Mouse (Mus musculus) kidney, postnatal 14 days (tissue): ENCODE measurements at regions not wholly inside any gene's neighbourhood (a gene's known extent, or its start where the extent isn't known, plus 50 kb on each side); places are given as distances from the start of the nearest gene placed in this dataset.
A peak's percentile ranks its signal among the peaks of the same experiment; 100 is the strongest.

Experiments
- DNase-seq: peaks from one replicate; pipeline ENCODE4 v3.0.0; 2022; ENCODE audit warnings: mixed read lengths

- DNase-seq = no peak
Observed at GRCm38 (mm10) chr14:88410722-88411437, 60.3 kb downstream of the Pcdh20 start.

GRCm38 (mm10) chr14:88399270-88399669, 71.9 kb downstream of the Pcdh20 start:
- no peak for DNase-seq

GRCm38 (mm10) chr14:88397187-88397586, 74.0 kb downstream of the Pcdh20 start:
- no peak for DNase-seq

- DNase-seq = no peak
Observed at GRCm38 (mm10) chr14:88395016-88395415, 76.2 kb downstream of the Pcdh20 start.

- no peak for DNase-seq
Observed at GRCm38 (mm10) chr14:88384553-88384952, 86.6 kb downstream of the Pcdh20 start.

GRCm38 (mm10) chr14:88347177-88347576, 124.0 kb downstream of the Pcdh20 start:
- peak; percentile 23 for DNase-seq

- DNase-seq = no peak
Observed at GRCm38 (mm10) chr14:88337304-88337703, 133.9 kb downstream of the Pcdh20 start.

GRCm38 (mm10) chr14:88330613-88331012, 140.6 kb downstream of the Pcdh20 start:
- DNase-seq = no peak

- DNase-seq = no peak
Observed at GRCm38 (mm10) chr14:88326411-88326810, 144.8 kb downstream of the Pcdh20 start.

- DNase-seq = no peak
Observed at GRCm38 (mm10) chr14:88278327-88278726, 192.9 kb downstream of the Pcdh20 start.

GRCm38 (mm10) chr14:88264771-88265170, 206.4 kb downstream of the Pcdh20 start:
- no peak for DNase-seq

GRCm38 (mm10) chr14:88259034-88259433, 212.2 kb downstream of the Pcdh20 start:
- DNase-seq = no peak

- no peak for DNase-seq
Observed at GRCm38 (mm10) chr14:88255131-88255530, 216.1 kb downstream of the Pcdh20 start.
